Mouse (Mus musculus) MEL (cell line): ENCODE results near the gene Klf15. TPM values are rescaled to one million over a fixed set of nuclear protein-coding genes. Genes with fewer than 3 reads are reported as not detected.

Experiments
- DNase-seq: peaks from one replicate; pipeline ENCODE4 v3.0.0; 2011; ENCODE audit warnings: low read depth, low spot score
- H3K27ac ChIP-seq: 2 replicates; pipeline ENCODE4 v1.5.1; 2012; ENCODE audit warnings: low read depth, mild to moderate bottlenecking, control low read depth, low read length, moderate library complexity; ENCODE audit not compliant: control insufficient read depth
- H3K27me3 ChIP-seq, 2 experiments: fragments of 150-350 bp in 1 of 2; sonication (generic) in 1 of 2; 2 replicates each; pipeline ENCODE4 v1.6.1; 2012; ENCODE audit warnings: low read length in 2 of 2, mild to moderate bottlenecking in 2 of 2, improper control_type of control experiment in 1 of 2, moderate library complexity in 1 of 2; ENCODE audit not compliant: insufficient read depth in 2 of 2, control insufficient read depth in 1 of 2
- H3K36me3 ChIP-seq, 2 experiments: 2 replicates each; pipeline ENCODE4 v1.6.1; 2012 to 2014; ENCODE audit warnings: low read length in 2 of 2, improper control_type of control experiment in 1 of 2, inconsistent platforms in 1 of 2, mild to moderate bottlenecking in 1 of 2; ENCODE audit not compliant: insufficient read depth in 2 of 2, control insufficient read depth in 1 of 2
- H3K4me1 ChIP-seq, 2 experiments: fragments of 150-350 bp in 1 of 2; sonication (generic) in 1 of 2; 2 replicates each; pipeline ENCODE4 v1.6.1; 2012; ENCODE audit warnings: low read length in 2 of 2, improper control_type of control experiment in 1 of 2, mild to moderate bottlenecking in 1 of 2; ENCODE audit not compliant: insufficient read depth in 2 of 2, control insufficient read depth in 1 of 2
- H3K4me3 ChIP-seq, 2 experiments: fragments of 150-350 bp in 1 of 2; sonication (generic) in 1 of 2; 2 replicates each; pipeline ENCODE4 v1.5.1; 2012; ENCODE audit warnings: low read depth in 2 of 2, low read length in 2 of 2, mild to moderate bottlenecking in 2 of 2, moderate library complexity in 2 of 2, control low read depth in 1 of 2, improper control_type of control experiment in 1 of 2; ENCODE audit not compliant: control insufficient read depth in 1 of 2, insufficient read depth in 1 of 2
- H3K79me2 ChIP-seq: 2 replicates; pipeline ENCODE4 v1.6.1; 2012; ENCODE audit warnings: mild to moderate bottlenecking, low read length, moderate library complexity; ENCODE audit not compliant: control insufficient read depth, poor library complexity, insufficient read depth
- H3K9ac ChIP-seq: 2 replicates; pipeline ENCODE4 v1.6.1; 2012; ENCODE audit warnings: low read depth, mild to moderate bottlenecking, control low read depth, low read length, moderate library complexity; ENCODE audit not compliant: control insufficient read depth, poor library complexity, severe bottlenecking
- H3K9me3 ChIP-seq: fragments of 150-350 bp; sonication (generic); replicated peaks from 2 replicates; pipeline ENCODE4 v1.6.1; 2012; ENCODE audit warnings: mild to moderate bottlenecking, low read length, improper control_type of control experiment, moderate library complexity; ENCODE audit not compliant: insufficient read depth
- BHLHE40 ChIP-seq: IDR thresholded peaks from 2 replicates; pipeline ENCODE4 v1.6.1; 2012; ENCODE audit warnings: low read depth, mild to moderate bottlenecking, inconsistent platforms, low read length, improper control_type of control experiment, borderline replicate concordance
- E2F4 ChIP-seq: IDR thresholded peaks from 2 replicates; pipeline ENCODE4 v1.6.1; 2011; ENCODE audit warnings: low read depth, low read length, improper control_type of control experiment, borderline replicate concordance
- ELF1 ChIP-seq: IDR thresholded peaks from 2 replicates; pipeline ENCODE4 v1.6.1; 2014; ENCODE audit warnings: low read depth, mild to moderate bottlenecking, inconsistent platforms, low read length, improper control_type of control experiment, moderate library complexity
- ETS1 ChIP-seq: IDR thresholded peaks from 2 replicates; pipeline ENCODE4 v1.6.1; 2012; ENCODE audit warnings: low read depth, mild to moderate bottlenecking, inconsistent platforms, low read length, improper control_type of control experiment, moderate library complexity
- JUND ChIP-seq: IDR thresholded peaks from 2 replicates; pipeline ENCODE4 v1.6.1; 2011; ENCODE audit warnings: low read depth, mild to moderate bottlenecking, improper control_type of control experiment, low read length
- MAX ChIP-seq: IDR thresholded peaks from 2 replicates; pipeline ENCODE4 v1.6.1; 2011; ENCODE audit warnings: low read length, improper control_type of control experiment
- MAZ ChIP-seq: IDR thresholded peaks from 2 replicates; pipeline ENCODE4 v1.6.1; 2012; ENCODE audit warnings: low read depth, mild to moderate bottlenecking, inconsistent platforms, low read length, improper control_type of control experiment
- MYC ChIP-seq: IDR thresholded peaks from 2 replicates; pipeline ENCODE4 v1.6.1; 2011; ENCODE audit warnings: low read depth, mild to moderate bottlenecking, low read length, improper control_type of control experiment, moderate library complexity
- NELFE ChIP-seq: IDR thresholded peaks from 2 replicates; pipeline ENCODE4 v1.6.1; 2011; ENCODE audit warnings: low read depth, low read length, improper control_type of control experiment
- RCOR1 ChIP-seq: IDR thresholded peaks from 2 replicates; pipeline ENCODE4 v1.6.1; 2012; ENCODE audit warnings: low read depth, mild to moderate bottlenecking, inconsistent platforms, low read length, improper control_type of control experiment
- SIN3A ChIP-seq: IDR thresholded peaks from 2 replicates; pipeline ENCODE4 v1.6.1; 2012; ENCODE audit warnings: low read length, improper control_type of control experiment, inconsistent platforms
- TBP ChIP-seq: IDR thresholded peaks from 2 replicates; pipeline ENCODE4 v1.8.0; 2011; ENCODE audit warnings: low read depth, low read length, improper control_type of control experiment
- TCF12 ChIP-seq: IDR thresholded peaks from 2 replicates; pipeline ENCODE4 v1.6.1; 2014; ENCODE audit warnings: low read depth, mild to moderate bottlenecking, inconsistent platforms, low read length, improper control_type of control experiment, moderate library complexity
- USF2 ChIP-seq, 2 experiments: IDR thresholded peaks; 2 replicates each; pipeline ENCODE4 v1.6.1; 2011 to 2012; ENCODE audit warnings: improper control_type of control experiment in 2 of 2, low read length in 2 of 2, borderline replicate concordance in 1 of 2, inconsistent platforms in 1 of 2, low read depth in 1 of 2, mild to moderate bottlenecking in 1 of 2; ENCODE audit not compliant: insufficient read depth in 1 of 2
- ZMIZ1 ChIP-seq: IDR thresholded peaks from 2 replicates; pipeline ENCODE4 v1.6.1; 2012; ENCODE audit warnings: low read depth, mild to moderate bottlenecking, inconsistent platforms, low read length, improper control_type of control experiment, moderate library complexity
- polyA plus RNA-seq, 2 experiments: library from polyadenylated mRNA; stranded (reverse) in 1 of 2; unstranded in 1 of 2; fragments of >175 nt in 1 of 2; fragments of >200 nt in 1 of 2; gene quantifications; 2 replicates each; pipeline versions ENCODE4 v1.2.1 to v1.2.4; 2012; ENCODE audit warnings: low replicate concordance in 2 of 2, low read depth in 1 of 2; ENCODE audit not compliant: insufficient read length in 2 of 2, insufficient read depth in 1 of 2, missing spikeins in 1 of 2
- total RNA-seq: library from RNA; depleted of rRNA; stranded (reverse); fragments of 300-350 nt; gene quantifications from 2 replicates; pipeline ENCODE4 v1.2.3, GENCODE M21; 2012; rRNA removed

The Klf15 gene
- total and polyA plus RNA-seq, 3 experiments, result not detected

DNA sequence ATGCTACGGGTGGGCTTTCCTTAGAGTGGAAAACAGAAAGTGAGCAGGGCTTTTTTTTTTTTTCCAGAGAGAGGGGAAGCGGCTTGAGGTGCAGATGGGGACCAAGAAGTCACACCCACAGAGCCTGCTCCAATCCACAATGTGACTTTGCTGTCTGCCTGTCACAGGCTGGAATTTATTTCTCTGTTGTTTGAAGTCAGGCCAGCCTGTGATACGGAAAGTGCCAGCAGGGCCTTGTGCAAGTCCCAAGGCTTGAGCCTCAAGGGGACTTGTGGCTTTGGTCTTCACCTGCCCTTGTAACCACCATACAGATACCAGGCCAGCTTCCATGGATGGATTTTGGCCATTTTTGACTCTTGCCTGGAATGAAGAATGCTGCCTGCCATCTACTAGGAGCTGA lies 56.5 kb downstream of the Klf15 start:
- Histone ChIP-seq H3K79me2 (no peaks in the 10 kb centered on the region), H3K9ac (no peak overlapping the region), H3K9me3 (no peaks in the 10 kb centered on the region), H3K27ac (no peak overlapping the region), H3K4me1 (no peaks in the 10 kb centered on the region), H3K36me3 (no peaks in the 10 kb centered on the region), H3K4me3 (no peak overlapping the region), H3K27me3 (peaks cover 11 to 12% of the 10 kb centered on the region in 2 experiments)
- DNase-seq, result no peak
- no peak for TF ChIP-seq NELFE
- no peak for TF ChIP-seq RCOR1
- no peak for TF ChIP-seq MAZ
- TF ChIP-seq BHLHE40, result no peak
- no peak for TF ChIP-seq USF2 (IDR thresholded peaks at IDR 0.05; ENCODE audit: borderline replicate concordance in 1 of 2, insufficient read depth in 1 of 2, low read depth in 1 of 2, low read length in 2 of 2)
- no peak for TF ChIP-seq MAX
- TF ChIP-seq JUND, result no peak
- no peak for TF ChIP-seq ZMIZ1
- TF ChIP-seq E2F4, result no peak
- no peak for TF ChIP-seq ELF1

DNA sequence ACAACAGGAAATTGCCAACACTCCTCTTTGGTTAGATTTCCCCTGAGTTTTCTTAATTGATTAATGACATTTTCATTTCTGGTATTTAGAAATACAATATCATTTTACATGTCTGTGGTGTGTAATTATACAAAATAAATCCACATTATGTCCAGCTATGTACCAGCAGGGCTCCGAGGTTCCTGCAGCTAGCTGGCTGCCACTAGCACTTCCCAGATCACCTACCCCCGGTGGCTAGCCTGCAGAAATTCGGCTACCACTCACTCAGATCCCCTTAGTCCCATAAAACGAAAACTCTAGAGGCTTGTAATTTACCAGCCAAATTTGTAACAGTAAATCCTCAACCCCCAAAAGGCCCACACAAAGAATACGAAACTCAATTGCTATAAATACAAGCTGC lies 57.0 kb downstream of the Klf15 start:
- Histone ChIP-seq H3K4me3 (no peak overlapping the region), H3K27ac (no peak overlapping the region), H3K79me2 (no peaks in the 10 kb centered on the region), H3K9ac (no peak overlapping the region), H3K36me3 (no peaks in the 10 kb centered on the region), H3K4me1 (no peaks in the 10 kb centered on the region), H3K9me3 (no peaks in the 10 kb centered on the region), H3K27me3 (peaks cover 9 to 17% of the 10 kb centered on the region in 2 experiments)
- TF ChIP-seq TBP (no peak), MYC (no peak), ETS1 (no peak), TCF12 (no peak), SIN3A (no peak), MAX (no peak)
- no peak for DNase-seq

Other genes starting within 250 kb of the Klf15 start
- gene Vmn1r53, start 238.1 kb upstream of the Klf15 start, total RNA-seq, result not detected in 2 replicates
- not detected for gene Vmn1r53, start 238.1 kb upstream of the Klf15 start, polyA plus RNA-seq
- gene Vmn1r54, start 216.3 kb upstream of the Klf15 start, total RNA-seq, result not detected in 2 replicates
- not detected for gene Vmn1r54, start 216.3 kb upstream of the Klf15 start, polyA plus RNA-seq
- not detected in 2 replicates for gene BC048671, start 161.4 kb upstream of the Klf15 start, total RNA-seq
- gene BC048671, start 161.4 kb upstream of the Klf15 start, polyA plus RNA-seq, result not detected
- gene Chst13, start 137.4 kb upstream of the Klf15 start, total RNA-seq, result not detected in 2 replicates
- not detected for gene Chst13, start 137.4 kb upstream of the Klf15 start, polyA plus RNA-seq
- not detected in 2 replicates for gene Uroc1, start 129.3 kb upstream of the Klf15 start, total RNA-seq
- not detected for gene Uroc1, start 129.3 kb upstream of the Klf15 start, polyA plus RNA-seq
- 7.8 and 8.6 TPM in 2 replicates for gene Zxdc, start 93.1 kb upstream of the Klf15 start, total RNA-seq
- 10 to 100 TPM in 1 of 2 experiments, not detected in 1; 10.7 TPM for gene Zxdc, start 93.1 kb upstream of the Klf15 start, polyA plus RNA-seq
- not detected in 2 replicates for gene Cfap100, start 33.8 kb upstream of the Klf15 start, total RNA-seq
- under 1 TPM in 1 of 2 experiments, not detected in 1; 0.19 TPM for gene Cfap100, start 33.8 kb upstream of the Klf15 start, polyA plus RNA-seq
- 0.04 TPM in 1 of 2 replicates, not detected in the other for gene Aldh1l1, start 23.9 kb downstream of the Klf15 start, total RNA-seq
- gene Aldh1l1, start 23.9 kb downstream of the Klf15 start, polyA plus RNA-seq, result under 1 TPM in 1 of 2 experiments, not detected in 1; 0.14 TPM
- gene Slc41a3, start 142.1 kb downstream of the Klf15 start, total RNA-seq, result 54.7 and 65.8 TPM in 2 replicates
- gene Slc41a3, start 142.1 kb downstream of the Klf15 start, polyA plus RNA-seq, result 10 to 100 TPM in 1 of 2 experiments, not detected in 1; 70.4 TPM